Mouse (Mus musculus) liver, embryonic 14.5 days (tissue): ENCODE results near the gene Prrg4.
A peak's percentile ranks its signal among the peaks of the same experiment; 100 is the strongest.

Experiments
- CTCF ChIP-seq: IDR thresholded peaks from 2 replicates; pipeline ENCODE4 v1.5.1; 2016; ENCODE audit warnings: antibody characterized with exemption, low read depth, control low read depth
- EP300 ChIP-seq: IDR thresholded peaks from 2 replicates; pipeline ENCODE4 v1.6.1; 2016; ENCODE audit warnings: antibody characterized with exemption, low read depth

GRCm38 (mm10) chr2:104887882-104888566 is 38.3 kb upstream of the Prrg4 start:
- peak; percentile 77 for TF ChIP-seq CTCF
- TF ChIP-seq EP300, result no peak
